Mouse (Mus musculus) CH12.LX (cell line): Measurements from ENCODE around the gene Gm6096. TPM values are rescaled to one million over a fixed set of nuclear protein-coding genes. Genes with fewer than 3 reads are reported as not detected.
A peak's percentile ranks its signal among the peaks of the same experiment; 100 is the strongest.

Experiments used
- DNase-seq: peaks from one replicate; pipeline ENCODE4 v3.0.0-alpha.2; 2013; ENCODE audit errors: extremely low read depth
- H3K27ac ChIP-seq: 2 replicates; pipeline ENCODE4 v1.5.1; 2012; ENCODE audit warnings: low read depth, mild to moderate bottlenecking, control low read depth, moderate library complexity; ENCODE audit not compliant: insufficient read depth
- H3K27me3 ChIP-seq: replicated peaks from 2 replicates; pipeline ENCODE3; 2012; ENCODE audit warnings: inconsistent platforms
- H3K36me3 ChIP-seq, 2 experiments: replicated peaks in 1 of 2; 2 replicates each; pipeline versions ENCODE3 to v1.6.1; 2012; ENCODE audit warnings: inconsistent platforms in 1 of 2, low read length in 1 of 2, mild to moderate bottlenecking in 1 of 2, mixed read lengths in 1 of 2, moderate library complexity in 1 of 2; ENCODE audit not compliant: control insufficient read depth in 1 of 2, insufficient read depth in 1 of 2
- H3K4me1 ChIP-seq, 2 experiments: 2 replicates each; pipeline ENCODE4 v1.6.1; 2012; ENCODE audit warnings: inconsistent platforms in 1 of 2, moderate library complexity in 1 of 2; ENCODE audit not compliant: insufficient read depth in 2 of 2, control insufficient read depth in 1 of 2
- H3K4me2 ChIP-seq: 2 replicates; pipeline ENCODE4 v1.6.1; 2012; ENCODE audit warnings: low read depth, mild to moderate bottlenecking, control low read depth; ENCODE audit not compliant: poor library complexity, insufficient read depth, severe bottlenecking
- H3K4me3 ChIP-seq, 3 experiments: fragments of 150-350 bp in 1 of 3; sonication (generic) in 1 of 3; replicated peaks in 1 of 3; 2 replicates each; pipeline versions ENCODE3 to v1.5.1; 2011 to 2012; ENCODE audit warnings: low read depth in 2 of 3, low read length in 2 of 3, mild to moderate bottlenecking in 2 of 3, moderate library complexity in 2 of 3, control low read depth in 1 of 3, improper control_type of control experiment in 1 of 3, inconsistent platforms in 1 of 3, mixed read lengths in 1 of 3; ENCODE audit not compliant: poor library complexity in 1 of 3
- H3K79me2 ChIP-seq: replicated peaks from 2 replicates; pipeline ENCODE4 v1.6.1; 2012; ENCODE audit warnings: mild to moderate bottlenecking, moderate library complexity; ENCODE audit not compliant: control insufficient read depth, poor library complexity, insufficient read depth, severe bottlenecking; ENCODE audit errors: extremely low read depth
- H3K9ac ChIP-seq: 2 replicates; pipeline ENCODE4 v1.6.1; 2012; ENCODE audit warnings: low read depth, mild to moderate bottlenecking, control low read depth, moderate library complexity; ENCODE audit not compliant: insufficient read depth
- H3K9me3 ChIP-seq: replicated peaks from 2 replicates; pipeline ENCODE3; 2012; ENCODE audit warnings: low read length, inconsistent platforms, mixed read lengths
- BHLHE40 ChIP-seq: IDR thresholded peaks from 2 replicates; pipeline ENCODE4 v1.6.1; 2011; ENCODE audit warnings: mild to moderate bottlenecking, low read depth, low read length, improper control_type of control experiment
- CHD1 ChIP-seq: IDR thresholded peaks from 2 replicates; pipeline ENCODE4 v1.6.1; 2012; ENCODE audit warnings: low read depth, low read length, improper control_type of control experiment, inconsistent platforms
- CHD2 ChIP-seq: IDR thresholded peaks from 2 replicates; pipeline ENCODE4 v1.6.1; 2011; ENCODE audit warnings: low read length, improper control_type of control experiment
- E2F4 ChIP-seq: IDR thresholded peaks from 2 replicates; pipeline ENCODE4 v1.6.1; 2011; ENCODE audit warnings: low read depth, low read length, improper control_type of control experiment; ENCODE audit not compliant: insufficient replicate concordance
- ELF1 ChIP-seq: IDR thresholded peaks from 2 replicates; pipeline ENCODE4 v1.6.1; 2014; ENCODE audit warnings: low read depth, mild to moderate bottlenecking, inconsistent platforms, low read length, improper control_type of control experiment
- ETS1 ChIP-seq: conservative IDR thresholded peaks from 2 replicates; pipeline ENCODE4 v1.6.1; 2012; ENCODE audit warnings: low read depth, mild to moderate bottlenecking, inconsistent platforms, low read length, improper control_type of control experiment, moderate library complexity
- IRF4 ChIP-seq: IDR thresholded peaks from 2 replicates; pipeline ENCODE4 v1.6.1; 2014; ENCODE audit warnings: low read depth, mild to moderate bottlenecking, inconsistent platforms, low read length, improper control_type of control experiment
- JUN ChIP-seq: IDR thresholded peaks from 2 replicates; pipeline ENCODE4 v1.6.1; 2011; ENCODE audit warnings: low read depth, mild to moderate bottlenecking, low read length, improper control_type of control experiment, moderate library complexity; ENCODE audit not compliant: insufficient read depth
- JUND ChIP-seq: conservative IDR thresholded peaks from 2 replicates; pipeline ENCODE4 v1.6.1; 2011; ENCODE audit warnings: low read depth, low read length, improper control_type of control experiment
- MAFK ChIP-seq: IDR thresholded peaks from 2 replicates; pipeline ENCODE4 v1.6.1; 2011; ENCODE audit warnings: low read length, improper control_type of control experiment; ENCODE audit not compliant: insufficient replicate concordance
- MAX ChIP-seq: IDR thresholded peaks from 2 replicates; pipeline ENCODE4 v1.6.1; 2011; ENCODE audit warnings: low read length, improper control_type of control experiment
- MEF2A ChIP-seq: IDR thresholded peaks from 2 replicates; pipeline ENCODE4 v1.6.1; 2014; ENCODE audit warnings: low read depth, mild to moderate bottlenecking, inconsistent platforms, low read length, improper control_type of control experiment, borderline replicate concordance
- MYC ChIP-seq: IDR thresholded peaks from 2 replicates; pipeline ENCODE4 v1.6.1; 2011; ENCODE audit warnings: low read depth, mild to moderate bottlenecking, improper control_type of control experiment, low read length
- NELFE ChIP-seq: IDR thresholded peaks from 2 replicates; pipeline ENCODE4 v1.6.1; 2011; ENCODE audit warnings: low read depth, low read length, improper control_type of control experiment
- POLR2A ChIP-seq: IDR thresholded peaks from 2 replicates; pipeline ENCODE4 v1.6.1; 2011; ENCODE audit warnings: low read depth, mild to moderate bottlenecking, improper control_type of control experiment, low read length
- RAD21 ChIP-seq: IDR thresholded peaks from 2 replicates; pipeline ENCODE4 v1.6.1; 2011; ENCODE audit warnings: low read depth, mild to moderate bottlenecking, low read length, improper control_type of control experiment, moderate library complexity
- SIN3A ChIP-seq: IDR thresholded peaks from 2 replicates; pipeline ENCODE4 v1.6.1; 2012; ENCODE audit warnings: low read length, improper control_type of control experiment, inconsistent platforms
- TCF12 ChIP-seq: IDR thresholded peaks from 2 replicates; pipeline ENCODE4 v1.6.1; 2014; ENCODE audit warnings: low read depth, mild to moderate bottlenecking, inconsistent platforms, low read length, improper control_type of control experiment
- ZC3H11A ChIP-seq: IDR thresholded peaks from 2 replicates; pipeline ENCODE4 v1.6.1; 2012; ENCODE audit warnings: low read depth, mild to moderate bottlenecking, inconsistent platforms, low read length, improper control_type of control experiment
- ZMIZ1 ChIP-seq: IDR thresholded peaks from 2 replicates; pipeline ENCODE4 v1.6.1; 2012; ENCODE audit warnings: low read depth, mild to moderate bottlenecking, inconsistent platforms, low read length, improper control_type of control experiment
- dilution Hi-C: fragments of 300-500 bp; cut with MboI; formaldehyde crosslinking; loops from 2 replicates; pipeline ENCODE4 v1.14.3; 2020; ENCODE audit warnings: low sequenced_read_pairs; ENCODE audit not compliant: extremely low pct_unique_long_range_greater_than_20kb, extremely low pct_ligation_motif_present
- in situ Hi-C: fragments of 300-500 bp; cut with MboI; formaldehyde crosslinking; loops from 3 replicates; pipeline ENCODE4 v1.14.3; 2019; ENCODE audit warnings: low sequenced_read_pairs, low pct_ligation_motif_present, low pct_unique_long_range_greater_than_20kb, mixed read lengths
- polyA plus RNA-seq: library from polyadenylated mRNA; unstranded; fragments of >175 nt; gene quantifications from 2 replicates; pipeline ENCODE4 v1.2.1, GENCODE M21; 2012; ENCODE audit warnings: low read depth; ENCODE audit not compliant: insufficient read length
- total RNA-seq, 2 experiments: library from RNA; depleted of rRNA; stranded (reverse); fragments of 300-350 nt in 1 of 2; fragments of >200 nt in 1 of 2; gene quantifications; 2 replicates each; pipeline ENCODE4 v1.2.3; 2012 to 2014

The Gm6096 gene
- total and polyA plus RNA-seq, 3 experiments = not detected

DNA sequence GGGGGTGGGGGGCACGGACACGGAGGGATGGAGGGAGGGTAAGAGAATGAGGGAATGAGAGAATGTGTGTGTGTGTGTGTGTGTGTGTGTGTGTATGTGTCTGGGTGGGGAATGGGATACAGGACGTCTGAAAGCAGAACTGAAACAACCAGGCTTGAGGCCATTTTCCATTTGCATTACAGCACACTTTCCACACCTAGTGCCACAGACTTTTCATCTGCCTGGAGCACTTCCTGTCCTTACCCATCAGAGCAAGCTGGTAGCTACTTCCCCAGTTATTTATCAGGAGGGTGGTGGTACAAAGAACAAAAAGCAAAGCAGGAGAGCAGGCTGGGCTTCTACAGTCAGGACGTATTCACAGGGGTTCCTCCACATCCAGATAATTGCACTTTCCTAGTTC is 21.6 kb downstream of the Gm6096 start (continued):
- TF ChIP-seq SIN3A = 0 out of 2 replicates have a peak, but pooled peaks have one; percentile 39
- peak; percentile 100 for TF ChIP-seq IRF4
- peak; percentile 90 for TF ChIP-seq CHD2
- peak; percentile 67 for TF ChIP-seq ELF1
- no peak for TF ChIP-seq ZC3H11A
- peak; percentile 92 for TF ChIP-seq BHLHE40

DNA sequence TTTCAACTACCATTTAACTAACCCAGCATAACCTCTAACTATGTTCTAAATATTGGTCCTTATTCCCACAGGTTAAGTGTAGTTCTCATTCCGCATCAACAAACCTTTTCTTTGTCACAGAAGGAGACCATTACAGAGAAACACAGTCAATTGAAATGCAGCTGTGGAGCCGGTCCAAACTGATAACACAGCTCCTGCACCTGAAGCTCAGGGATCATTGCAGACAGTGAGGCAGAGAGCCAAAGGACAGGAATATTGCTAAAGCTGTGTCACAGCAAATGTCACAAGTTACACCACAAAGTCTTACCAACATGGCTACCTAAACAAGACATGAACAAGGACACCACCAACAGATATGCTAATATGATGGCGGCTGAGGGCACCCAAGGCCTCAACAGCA is 25.2 kb downstream of the Gm6096 start:
- 0 out of 2 replicates have a peak, but pooled peaks cover 2% of the 10 kb centered on the region for H3K79me2 ChIP-seq
- in situ Hi-C loops = no loop called here
- TF ChIP-seq JUND (no peak), CHD2 (no peak), MAX (no peak), E2F4 (no peak), MEF2A (no peak), NELFE (no peak), BHLHE40 (no peak), JUN (no peak), ETS1 (no peak), RAD21 (no peak), ELF1 (no peak), ZC3H11A (no peak), IRF4 (no peak), POLR2A (no peak), TCF12 (no peak), CHD1 (no peak), ZMIZ1 (no peak), MAFK (no peak), MYC (no peak)
- TF ChIP-seq, all 38 proteins: peak for 0
- no peak overlapping the region for H3K4me2 ChIP-seq
- DNase-seq = no peak
- dilution Hi-C loops = no loop called here
- H3K27me3 ChIP-seq = no peaks in the 10 kb centered on the region
- no peak overlapping the region for H3K4me3 ChIP-seq
- H3K9ac ChIP-seq = no peak overlapping the region
- peaks cover 12 to 34% of the 10 kb centered on the region in 2 experiments for H3K4me1 ChIP-seq
- no peak overlapping the region for H3K27ac ChIP-seq
- H3K9me3 ChIP-seq = no peaks in the 10 kb centered on the region
- peaks cover 0 to 26% of the 10 kb centered on the region in 2 experiments for H3K36me3 ChIP-seq
